Mouse (Mus musculus): ENCODE measurements around the gene Adra2c.

DNA sequence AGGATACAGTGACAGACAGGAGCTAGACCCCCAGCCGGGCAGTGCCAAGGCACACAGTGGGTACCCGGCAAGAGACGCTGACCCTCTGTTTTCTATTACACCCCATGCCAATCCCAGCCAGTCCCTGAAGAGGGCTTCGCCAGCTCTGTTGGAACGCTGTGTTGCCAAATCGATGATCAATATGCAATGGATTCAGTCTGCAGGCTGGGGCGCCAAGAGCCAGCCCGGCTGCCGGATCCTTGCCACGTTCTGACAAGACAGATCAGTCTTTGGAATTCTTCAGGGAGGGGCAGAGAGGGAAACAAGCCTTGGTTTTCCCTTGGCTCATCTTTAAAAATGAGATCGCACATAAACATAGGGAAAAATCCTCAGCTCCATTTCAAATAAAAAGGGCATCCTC is 2.8 kb upstream of the Adra2c start:
- TF ChIP-seq CTCF (IDR thresholded peaks at IDR 0.05) (no peak), POLR2A (IDR thresholded peaks at IDR 0.05; ENCODE audit: insufficient read depth, low read depth, low read length) (no peak)

Data from heart, adult 2 months (tissue).